Mouse (Mus musculus) ES-Bruce4 (cell line): ENCODE results near the gene Ctrb1. TPM values are rescaled to one million over a fixed set of nuclear protein-coding genes. Genes with fewer than 3 reads are reported as not detected.

Experiments
- H3K27ac ChIP-seq: 2 replicates; pipeline ENCODE4 v1.5.1; 2012; ENCODE audit warnings: low read length, inconsistent platforms; ENCODE audit not compliant: insufficient read depth
- H3K27me3 ChIP-seq: 2 replicates; pipeline ENCODE4 v1.6.1; 2012; ENCODE audit warnings: mild to moderate bottlenecking, low read length, inconsistent platforms; ENCODE audit not compliant: control insufficient read depth, poor library complexity, insufficient read depth, severe bottlenecking
- H3K36me3 ChIP-seq: 2 replicates; pipeline ENCODE4 v1.6.1; 2012; ENCODE audit warnings: inconsistent platforms, mild to moderate bottlenecking, low read length, moderate library complexity; ENCODE audit not compliant: control insufficient read depth, poor library complexity, insufficient read depth, severe bottlenecking
- H3K4me1 ChIP-seq: one replicate; pipeline ENCODE4 v1.8.1; 2011; ENCODE audit warnings: low read length; ENCODE audit not compliant: control insufficient read depth, insufficient read depth
- H3K4me3 ChIP-seq: 2 replicates; pipeline ENCODE4 v1.5.1; 2011; ENCODE audit warnings: low read depth, mild to moderate bottlenecking, low read length
- H3K9ac ChIP-seq: 2 replicates; pipeline ENCODE4 v1.6.1; 2012; ENCODE audit warnings: low read depth, mild to moderate bottlenecking, inconsistent platforms; ENCODE audit not compliant: poor library complexity, severe bottlenecking
- H3K9me3 ChIP-seq: replicated peaks from 2 replicates; pipeline ENCODE4 v1.6.1; 2012; ENCODE audit warnings: mild to moderate bottlenecking, low read length, inconsistent platforms; ENCODE audit not compliant: control insufficient read depth, poor library complexity, insufficient read depth, severe bottlenecking
- CTCF ChIP-seq: IDR thresholded peaks from one replicate; pipeline ENCODE4 v1.8.1; 2011; ENCODE audit warnings: low read depth, low read length
- EP300 ChIP-seq: IDR thresholded peaks from 2 replicates; pipeline ENCODE4 v1.6.1; 2011; ENCODE audit warnings: low read depth, low read length; ENCODE audit not compliant: insufficient read depth
- POLR2A ChIP-seq: IDR thresholded peaks from one replicate; pipeline ENCODE4 v1.8.1; 2011; ENCODE audit warnings: low read length; ENCODE audit not compliant: insufficient read depth
- polyA plus RNA-seq: library from polyadenylated mRNA; stranded (reverse); fragments of >200 nt; gene quantifications from 2 replicates; pipeline ENCODE4 v1.2.4, GENCODE M21; 2011; ENCODE audit warnings: low read depth; ENCODE audit not compliant: missing spikeins, insufficient read depth, insufficient read length

Ctrb1 gene
- polyA plus RNA-seq, 1 experiment = not detected

DNA sequence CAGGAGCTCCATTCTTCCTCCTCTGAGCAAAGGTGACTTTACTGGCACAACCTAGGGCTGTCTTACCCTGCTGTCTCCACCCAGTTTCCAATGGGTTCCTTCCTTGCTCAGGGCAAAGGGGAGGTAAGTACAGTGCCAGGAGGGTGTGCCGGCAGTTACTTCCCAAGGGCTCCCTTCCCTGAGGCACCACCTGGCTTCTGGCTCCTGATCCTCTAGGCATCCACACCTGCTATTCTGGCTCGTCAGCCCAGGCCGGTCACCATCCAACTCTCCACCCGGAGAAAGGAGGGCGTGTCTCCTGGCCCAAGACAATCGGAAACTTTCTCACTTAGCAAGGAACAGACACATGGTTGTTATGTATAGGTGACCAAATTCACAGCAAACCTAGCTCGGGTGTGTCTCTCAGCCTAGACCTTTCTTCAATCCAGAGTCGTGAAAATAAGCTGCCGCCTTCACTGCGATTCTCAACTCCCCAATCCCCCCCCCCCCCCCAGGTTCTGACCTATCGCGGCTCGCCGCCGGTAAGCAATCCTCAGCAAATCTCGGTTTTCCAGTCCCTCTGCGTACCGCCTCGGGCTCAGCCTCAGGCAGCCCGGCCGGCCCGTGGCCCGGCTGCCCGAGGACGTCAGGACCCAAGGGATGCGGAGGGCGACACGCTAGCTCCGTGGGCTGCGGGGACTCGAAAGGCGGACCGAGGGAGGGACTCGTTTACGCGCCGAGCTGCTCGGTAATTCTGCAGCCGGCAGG lies 40.6 kb upstream of the Ctrb1 start:
- no peak overlapping the region for H3K27ac ChIP-seq
- peaks cover 20% of the 10 kb centered on the region for H3K4me1 ChIP-seq

DNA sequence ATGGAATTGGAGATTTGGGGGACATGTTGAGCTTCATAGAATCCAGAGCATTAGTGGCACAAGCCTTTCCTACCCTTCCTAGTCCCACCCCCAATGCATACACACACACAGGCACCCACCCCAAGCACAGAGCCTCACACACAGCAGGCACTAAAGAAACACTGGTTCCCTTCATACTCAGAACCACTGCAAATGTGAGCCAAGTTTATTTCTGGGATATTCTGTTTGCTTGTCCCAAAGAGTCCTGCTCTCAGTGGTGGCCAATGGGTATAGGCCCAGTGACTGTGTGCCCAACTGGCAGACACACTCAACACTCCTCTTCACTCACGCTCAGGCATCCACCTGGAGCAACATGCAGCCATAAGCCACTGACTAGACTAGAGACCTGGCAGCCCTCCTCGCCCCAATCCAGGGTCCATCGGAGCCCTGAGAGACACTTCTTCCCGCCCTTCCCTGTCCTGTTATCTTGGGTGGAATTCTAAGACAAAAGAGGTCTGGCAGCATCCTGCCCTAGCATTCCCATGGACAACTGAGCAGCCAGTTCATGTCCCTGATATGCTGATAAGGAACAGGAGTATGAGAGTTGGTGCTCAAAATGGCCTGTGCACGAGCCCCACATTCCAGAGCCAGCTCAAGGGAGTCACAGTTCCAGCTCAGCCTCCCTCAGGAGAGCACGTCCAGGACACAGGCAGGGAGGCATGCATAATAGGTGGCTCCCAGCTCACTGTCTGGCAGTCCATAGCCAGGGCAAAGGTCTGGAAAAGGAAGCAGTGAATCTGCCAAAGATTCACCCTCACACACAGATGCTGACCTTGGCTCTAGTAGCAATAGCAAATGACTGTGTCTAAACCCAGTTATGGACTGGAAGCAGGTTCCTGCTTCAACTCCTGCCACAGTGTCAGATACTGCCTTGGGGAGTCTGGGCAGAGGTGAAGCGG lies 38.7 kb upstream of the Ctrb1 start:
- no peak overlapping the region for H3K4me3 ChIP-seq
- no peak overlapping the region for H3K27ac ChIP-seq
- TF ChIP-seq POLR2A = no peak
- no peak for TF ChIP-seq EP300
- TF ChIP-seq CTCF = no peak
- H3K9me3 ChIP-seq = no peaks in the 10 kb centered on the region
- no peaks in the 10 kb centered on the region for H3K27me3 ChIP-seq
- H3K9ac ChIP-seq = no peak overlapping the region
- H3K4me1 ChIP-seq = peaks cover 19% of the 10 kb centered on the region
- H3K36me3 ChIP-seq = no peaks in the 10 kb centered on the region

More for the DNA sequence above, 40.6 kb upstream of the Ctrb1 start:
- peak overlapping the region; percentile 83 for H3K4me3 ChIP-seq
- TF ChIP-seq CTCF = no peak
- 0 out of 2 replicates have a peak, but pooled peaks have one; percentile 33 for TF ChIP-seq EP300
- H3K36me3 ChIP-seq = no peaks in the 10 kb centered on the region
- H3K9me3 ChIP-seq = no peaks in the 10 kb centered on the region
- no peaks in the 10 kb centered on the region for H3K27me3 ChIP-seq
- H3K9ac ChIP-seq = peak overlapping the region; percentile 87

DNA sequence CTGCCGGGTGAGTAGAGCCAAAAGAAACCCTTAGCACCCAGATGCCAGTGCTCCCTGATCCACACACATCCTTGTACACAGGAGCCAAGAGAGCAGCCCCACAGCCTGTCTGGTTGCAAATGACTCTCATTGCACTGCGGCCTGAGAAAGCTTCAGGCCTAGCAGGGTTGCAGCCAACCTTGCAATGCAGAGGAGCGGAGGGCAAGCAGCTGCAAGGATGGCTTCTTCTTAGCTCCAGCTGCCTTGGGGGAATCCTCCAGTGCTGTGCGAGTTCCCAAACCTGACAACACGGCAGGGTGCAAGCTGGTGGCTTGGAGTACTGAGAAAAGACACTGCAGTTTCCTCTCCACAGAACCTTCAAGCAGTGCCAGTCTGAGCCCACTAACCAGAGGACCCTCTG lies 37.7 kb upstream of the Ctrb1 start:
- TF ChIP-seq EP300 = no peak
- no peak for TF ChIP-seq CTCF
- no peak for TF ChIP-seq POLR2A
- Histone ChIP-seq H3K27ac (no peak overlapping the region), H3K9ac (no peak overlapping the region), H3K9me3 (no peaks in the 10 kb centered on the region), H3K4me1 (peaks cover 15% of the 10 kb centered on the region), H3K36me3 (no peaks in the 10 kb centered on the region), H3K4me3 (no peak overlapping the region), H3K27me3 (no peaks in the 10 kb centered on the region)

DNA sequence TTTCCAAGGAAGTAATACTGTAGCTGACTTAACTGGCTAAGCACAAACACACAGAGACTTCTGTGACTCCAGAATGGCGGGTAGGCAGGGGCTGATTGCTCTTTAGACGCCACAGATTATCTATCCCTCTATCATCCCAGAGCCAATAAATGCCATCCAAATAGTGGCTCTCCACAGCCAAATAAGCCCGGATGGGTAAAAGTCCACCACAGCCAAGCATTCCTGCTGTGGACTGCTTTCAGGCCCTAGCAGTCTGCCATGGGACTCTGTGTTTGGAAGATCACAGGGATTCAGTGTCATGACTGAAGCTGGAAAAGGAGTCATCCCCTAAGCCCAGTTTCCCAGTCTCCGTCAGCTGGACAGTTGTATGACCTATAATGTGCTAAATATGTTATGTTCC lies 36.7 kb upstream of the Ctrb1 start:
- Histone ChIP-seq H3K4me3 (no peak overlapping the region), H3K4me1 (peaks cover 8% of the 10 kb centered on the region), H3K9me3 (no peaks in the 10 kb centered on the region), H3K36me3 (no peaks in the 10 kb centered on the region), H3K27ac (no peak overlapping the region), H3K27me3 (no peaks in the 10 kb centered on the region), H3K9ac (no peak overlapping the region)
- TF ChIP-seq CTCF (no peak), EP300 (no peak), POLR2A (no peak)

DNA sequence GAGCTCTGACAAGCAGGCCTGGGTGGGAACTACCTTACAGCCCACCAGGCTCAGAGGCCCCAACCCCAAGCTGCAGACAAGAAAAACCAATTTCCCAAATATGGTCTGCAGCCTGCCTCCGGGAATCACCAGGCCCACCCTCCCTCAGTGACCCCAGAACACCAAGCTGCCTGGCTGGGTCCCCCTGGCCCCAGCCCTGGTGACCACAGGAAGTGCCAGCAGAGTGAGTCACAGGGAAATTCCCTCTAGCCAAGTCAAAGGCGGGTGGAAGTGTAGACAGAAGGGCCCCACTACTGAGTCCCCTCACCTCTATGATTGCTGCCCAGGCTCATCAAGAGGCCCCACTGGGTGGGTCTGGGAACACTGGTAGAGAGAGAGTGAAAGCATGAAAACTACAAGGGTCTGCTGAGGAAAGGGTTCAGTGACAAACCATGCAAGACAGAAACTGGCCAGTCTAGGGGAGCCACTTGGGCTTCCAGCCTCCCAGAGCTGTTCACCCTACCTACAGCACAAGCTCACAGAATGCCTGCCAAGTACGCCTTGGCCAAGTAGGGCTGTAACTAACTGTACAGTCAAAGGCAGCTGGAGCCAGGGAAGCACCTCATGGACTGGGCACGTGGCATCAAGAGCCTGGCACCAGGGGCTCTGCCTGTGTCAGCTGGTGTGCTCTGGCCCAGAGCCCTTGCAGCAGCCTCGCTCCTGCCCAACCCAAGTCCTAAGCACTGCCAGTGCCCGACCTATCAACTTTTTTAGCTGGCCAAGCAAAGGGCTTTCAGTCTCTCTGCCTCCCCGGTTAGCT lies 35.5 kb upstream of the Ctrb1 start:
- Histone ChIP-seq H3K36me3 (peaks cover 1% of the 10 kb centered on the region; the same call in 1 of the 2 replicates), H3K4me3 (no peak overlapping the region), H3K4me1 (peaks cover 7% of the 10 kb centered on the region), H3K9ac (no peak overlapping the region), H3K27ac (no peak overlapping the region), H3K9me3 (no peaks in the 10 kb centered on the region), H3K27me3 (no peaks in the 10 kb centered on the region)
- TF ChIP-seq EP300 (no peak), POLR2A (no peak), CTCF (no peak)
